Mouse (Mus musculus) small intestine, adult 2 months (tissue): ENCODE measurements around the gene Rundc3b. TPM values are rescaled to one million over a fixed set of nuclear protein-coding genes. Genes with fewer than 3 reads are reported as not detected.

Experiments used
- H3K27ac ChIP-seq: fragments of 200-500 bp; 2 replicates; pipeline ENCODE4 v1.5.1; 2012; ENCODE audit warnings: low read depth, low read length, control low read depth, inconsistent platforms; ENCODE audit not compliant: insufficient read depth
- H3K27me3 ChIP-seq: fragments of 200-500 bp; 2 replicates; pipeline ENCODE4 v1.6.1; 2012; ENCODE audit warnings: mild to moderate bottlenecking, moderate library complexity, low read length, inconsistent platforms; ENCODE audit not compliant: control insufficient read depth, insufficient read depth
- H3K36me3 ChIP-seq: fragments of 200-500 bp; 2 replicates; pipeline ENCODE4 v1.6.1; 2012; ENCODE audit warnings: mild to moderate bottlenecking, low read length, control low read depth, inconsistent platforms; ENCODE audit not compliant: control insufficient read depth, insufficient read depth
- H3K4me1 ChIP-seq: fragments of 200-500 bp; 2 replicates; pipeline ENCODE4 v1.6.1; 2012; ENCODE audit warnings: low read length, inconsistent platforms, mixed read lengths; ENCODE audit not compliant: control insufficient read depth, insufficient read depth, insufficient read length
- H3K4me3 ChIP-seq: fragments of 200-500 bp; 2 replicates; pipeline ENCODE4 v1.5.1; 2012; ENCODE audit warnings: low read depth, mild to moderate bottlenecking, control low read depth, inconsistent platforms, low read length, moderate library complexity
- CTCF ChIP-seq: fragments of 200-500 bp; IDR thresholded peaks from 2 replicates; pipeline ENCODE4 v1.5.1; 2012; ENCODE audit warnings: low read depth, mild to moderate bottlenecking, control low read depth, inconsistent platforms, low read length, moderate library complexity, mixed read lengths; ENCODE audit not compliant: insufficient replicate concordance, insufficient read length; ENCODE audit errors: extremely low read depth
- POLR2A ChIP-seq: fragments of 200-500 bp; IDR thresholded peaks from 2 replicates; pipeline ENCODE4 v1.6.1; 2012; ENCODE audit warnings: low read depth, mild to moderate bottlenecking, control low read depth, inconsistent platforms, low read length, moderate library complexity
- WGBS: fragments of 180-500 bp; shearing (Covaris S2); methylation state at CpG from one replicate; pipeline ENCODE4 v1.1.7; 2018; 5-methylcytosine and 5-hydroxymethylcytosine counted together
- polyA plus RNA-seq: library from polyadenylated mRNA; depleted of rRNA; stranded (reverse); fragments of >200 nt; gene quantifications from 2 replicates; pipeline ENCODE4 v1.2.3, GENCODE M21; 2012

The Rundc3b gene
- polyA plus RNA-seq, 1 experiment: 3.0 TPM

- TF ChIP-seq CTCF: no peak
- no peak for TF ChIP-seq POLR2A
- H3K4me3 ChIP-seq: no peak overlapping the region
- no peaks in the 10 kb centered on the region for H3K36me3 ChIP-seq
- no peaks in the 10 kb centered on the region for H3K27me3 ChIP-seq
- 83% methylated on average over 2 of the region's 2 CpGs for WGBS
- H3K27ac ChIP-seq: no peak overlapping the region
- H3K4me1 ChIP-seq: peaks cover 5% of the 10 kb centered on the region
These were observed 29.3 kb upstream of the Rundc3b start for GRCm38 (mm10) chr5:8652085-8652484.

- Histone ChIP-seq H3K27ac (peak overlapping the region; percentile 85; the same call in 1 of the 2 replicates), H3K4me3 (no peak overlapping the region), H3K27me3 (no peaks in the 10 kb centered on the region), H3K36me3 (no peaks in the 10 kb centered on the region), H3K4me1 (peaks cover 5% of the 10 kb centered on the region)
- TF ChIP-seq POLR2A (no peak), CTCF (no peak)
These were observed 26.0 kb upstream of the Rundc3b start for GRCm38 (mm10) chr5:8648774-8649173.

GRCm38 (mm10) chr5:8648300-8648699, 25.5 kb upstream of the Rundc3b start:
- 21% methylated on average over 4 of the region's 4 CpGs for WGBS
- H3K36me3 ChIP-seq: no peaks in the 10 kb centered on the region

GRCm38 (mm10) chr5:8634489-8634975, 11.8 kb upstream of the Rundc3b start:
- H3K36me3 ChIP-seq: no peaks in the 10 kb centered on the region
- H3K27me3 ChIP-seq: no peaks in the 10 kb centered on the region
- no peak overlapping the region for H3K27ac ChIP-seq
- TF ChIP-seq POLR2A: no peak
- no peak for TF ChIP-seq CTCF
- no peak overlapping the region for H3K4me3 ChIP-seq
- no peaks in the 10 kb centered on the region for H3K4me1 ChIP-seq

More at GRCm38 (mm10) chr5:8648300-8648699, 25.5 kb upstream of the Rundc3b start:
- no peaks in the 10 kb centered on the region for H3K27me3 ChIP-seq
- H3K4me3 ChIP-seq: no peak overlapping the region
- peaks cover 5% of the 10 kb centered on the region for H3K4me1 ChIP-seq
- peak overlapping the region; percentile 80 for H3K27ac ChIP-seq
- TF ChIP-seq POLR2A: no peak
- TF ChIP-seq CTCF: no peak

GRCm38 (mm10) chr5:8632901-8633300, 10.1 kb upstream of the Rundc3b start:
- Histone ChIP-seq H3K27ac (no peak overlapping the region), H3K4me3 (no peak overlapping the region), H3K36me3 (no peaks in the 10 kb centered on the region), H3K27me3 (no peaks in the 10 kb centered on the region), H3K4me1 (no peaks in the 10 kb centered on the region)
- whole genome bisulfite sequencing: 47% methylated on average over 3 of the region's 3 CpGs
- TF ChIP-seq CTCF: no peak
- TF ChIP-seq POLR2A: no peak

- WGBS: under 1% methylated on average over 42 of the region's 49 CpGs
- no peaks in the 10 kb centered on the region for H3K27me3 ChIP-seq
- H3K36me3 ChIP-seq: no peaks in the 10 kb centered on the region
- H3K4me3 ChIP-seq: peak overlapping the region; percentile 99
- H3K27ac ChIP-seq: peak overlapping the region; percentile 50
- peaks cover 2% of the 10 kb centered on the region; the same call in 1 of the 2 replicates for H3K4me1 ChIP-seq
- no peak for TF ChIP-seq POLR2A
- TF ChIP-seq CTCF: no peak
These were observed 619 bp downstream of the Rundc3b start for GRCm38 (mm10) chr5:8622071-8622595.

GRCm38 (mm10) chr5:8571118-8571517, 51.6 kb downstream of the Rundc3b start:
- 84% methylated on average over 3 of the region's 3 CpGs for WGBS
- H3K27ac ChIP-seq: no peak overlapping the region
- TF ChIP-seq POLR2A (no peak), CTCF (no peak)
- H3K4me1 ChIP-seq: no peaks in the 10 kb centered on the region
- no peaks in the 10 kb centered on the region for H3K36me3 ChIP-seq
- no peaks in the 10 kb centered on the region for H3K27me3 ChIP-seq
- H3K4me3 ChIP-seq: no peak overlapping the region
